Mouse (Mus musculus): ENCODE measurements at regions not wholly inside any gene's neighbourhood (a gene's known extent, or its start where the extent isn't known, plus 50 kb on each side); places are given as distances from the start of the nearest gene placed in this dataset.

DNA sequence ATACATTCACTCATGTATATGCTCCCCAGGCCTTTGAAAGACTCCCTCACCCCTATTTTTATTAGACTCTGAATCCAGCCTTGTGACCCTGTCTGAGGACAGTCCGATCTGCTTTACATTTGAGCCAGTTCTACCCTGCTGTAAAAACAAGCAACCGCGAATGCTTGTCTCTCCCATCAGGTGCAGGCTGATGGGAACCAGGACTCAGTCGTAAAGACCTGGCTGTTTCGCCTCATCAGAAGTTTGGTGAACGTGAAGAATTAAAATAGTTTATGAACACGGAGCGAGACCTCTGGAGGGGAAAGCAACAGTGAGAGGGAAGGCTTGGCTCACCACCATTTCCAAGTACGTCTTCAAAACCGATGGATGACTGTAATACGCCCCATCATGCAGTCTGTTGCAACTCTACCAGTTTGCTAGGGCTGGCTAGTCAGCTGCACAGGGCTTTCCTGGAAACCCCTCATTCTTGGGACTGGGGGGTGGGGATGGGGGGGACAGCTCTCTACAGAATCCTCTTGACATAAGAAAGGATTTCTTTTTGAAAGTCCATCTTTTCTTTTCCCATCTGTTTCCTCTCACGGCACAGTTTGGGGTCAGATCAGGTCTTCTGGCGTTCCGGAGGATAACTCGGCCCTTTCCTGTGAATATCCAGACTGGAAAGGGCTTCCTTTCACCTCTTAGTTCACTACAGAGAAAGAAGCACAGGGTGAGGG, 366.8 kb upstream of the Jarid2 start:
- in situ Hi-C loops (cut with MboI; ENCODE audit: unreplicated experiment in 2 of 2) = no loop called here

DNA sequence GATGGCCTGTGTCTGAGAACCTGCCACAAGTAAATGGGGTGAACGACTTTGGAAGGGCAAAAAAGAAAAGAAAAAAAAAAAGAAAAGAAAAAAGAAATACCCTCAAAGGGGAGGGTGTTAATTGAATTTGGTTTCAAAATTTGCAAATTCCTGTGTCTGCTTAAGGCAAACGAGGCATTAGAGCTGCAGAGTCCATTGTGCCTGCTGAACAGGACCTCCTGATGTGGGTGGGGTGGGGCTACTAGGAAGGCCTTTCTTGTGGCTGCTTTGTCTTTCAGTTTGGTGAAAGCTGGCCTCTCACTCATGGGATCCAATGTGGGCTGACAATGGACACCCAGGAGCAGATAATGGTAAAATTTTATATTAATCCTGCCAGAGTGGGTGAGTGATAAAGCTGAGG, 366.3 kb upstream of the Jarid2 start:
- in situ Hi-C loops (cut with MboI; ENCODE audit: unreplicated experiment in 2 of 2) = no loop called here

DNA sequence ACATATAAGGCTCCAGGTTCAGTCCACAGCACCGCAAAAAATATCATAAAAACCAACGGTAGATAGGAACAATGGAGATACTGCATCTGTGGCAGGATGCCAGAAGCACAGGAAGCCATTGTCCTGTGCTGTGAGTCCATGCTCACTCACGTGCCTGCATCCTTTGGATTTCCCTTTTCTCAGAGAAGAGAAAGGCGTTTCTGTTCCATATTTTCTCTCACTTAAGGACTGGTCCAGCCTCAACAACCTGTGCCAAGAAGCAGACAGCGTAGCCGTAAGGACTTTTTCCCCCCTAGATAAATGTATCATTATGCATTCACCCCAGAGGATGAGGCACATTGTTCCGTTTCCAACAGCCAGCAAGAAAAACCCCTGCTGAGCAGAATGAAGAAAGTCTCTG, 360.0 kb upstream of the Jarid2 start:
- in situ Hi-C loops (cut with MboI; ENCODE audit: unreplicated experiment in 2 of 2) = no loop called here

DNA sequence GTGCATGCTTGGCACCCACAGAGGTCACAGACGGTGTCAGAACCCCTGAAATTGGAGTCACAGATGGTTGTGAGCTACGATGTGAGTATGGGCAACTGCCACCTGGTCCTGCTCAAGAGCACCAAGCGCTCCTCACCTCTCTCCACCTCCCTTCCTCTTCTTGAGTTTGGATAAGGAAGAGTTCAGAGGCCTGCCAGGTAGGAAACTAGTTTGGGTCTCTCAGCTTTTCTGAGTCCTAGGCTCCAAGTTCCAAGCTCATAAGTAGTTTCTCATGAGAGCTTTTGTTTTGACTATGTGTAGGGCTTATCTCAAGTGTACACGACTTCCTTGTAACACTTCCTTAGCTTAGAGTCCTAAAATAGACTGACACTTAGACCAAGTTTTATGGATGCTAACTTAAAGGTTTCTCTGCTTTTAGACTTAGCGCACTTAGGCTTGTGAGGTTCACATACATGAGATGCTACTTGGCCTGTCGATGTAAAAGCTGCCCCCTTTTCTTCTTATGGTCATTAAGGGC, 356.9 kb upstream of the Jarid2 start:
- in situ Hi-C loops (cut with MboI; ENCODE audit: unreplicated experiment in 2 of 2) = no loop called here

DNA sequence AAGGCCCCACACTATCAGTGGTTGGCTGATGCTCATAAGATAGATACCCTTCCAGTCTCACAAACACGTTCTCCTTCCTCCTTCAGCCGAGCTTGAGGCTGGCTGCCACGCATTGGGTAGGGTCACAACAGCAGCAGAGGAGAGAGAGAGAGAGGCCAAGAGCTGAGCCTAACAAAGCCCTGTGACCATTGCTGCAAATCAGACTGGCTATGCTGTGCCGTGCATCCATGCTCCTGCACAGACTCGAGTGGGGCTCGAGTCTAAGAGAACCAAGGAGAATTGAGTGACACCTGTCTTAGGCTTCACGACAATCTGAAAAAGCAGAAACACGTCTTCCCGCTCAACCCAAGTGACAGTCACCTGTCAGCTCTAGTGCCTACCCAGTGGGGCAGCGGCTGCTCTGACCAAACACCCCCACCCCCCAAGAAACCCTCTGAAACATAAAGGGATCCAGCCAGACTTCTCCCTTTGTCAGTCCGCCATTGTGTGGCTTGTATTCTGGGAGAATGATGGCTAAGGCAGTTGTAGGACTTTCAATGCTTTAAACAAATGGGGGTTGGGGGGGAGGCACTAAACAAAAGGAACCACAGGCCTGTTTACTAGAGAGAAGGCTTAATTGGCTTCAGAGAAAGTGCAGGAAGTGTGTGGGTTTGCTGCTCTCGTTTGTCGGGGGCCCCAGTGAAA, 353.7 kb upstream of the Jarid2 start:
- in situ Hi-C loops (cut with MboI; ENCODE audit: unreplicated experiment in 2 of 2) = no loop called here

- in situ Hi-C loops (cut with MboI; ENCODE audit: unreplicated experiment in 2 of 2) = no loop called here
Observed at GRCm38 (mm10) chr13:44376160-44376488, 353.1 kb upstream of the Jarid2 start.

DNA sequence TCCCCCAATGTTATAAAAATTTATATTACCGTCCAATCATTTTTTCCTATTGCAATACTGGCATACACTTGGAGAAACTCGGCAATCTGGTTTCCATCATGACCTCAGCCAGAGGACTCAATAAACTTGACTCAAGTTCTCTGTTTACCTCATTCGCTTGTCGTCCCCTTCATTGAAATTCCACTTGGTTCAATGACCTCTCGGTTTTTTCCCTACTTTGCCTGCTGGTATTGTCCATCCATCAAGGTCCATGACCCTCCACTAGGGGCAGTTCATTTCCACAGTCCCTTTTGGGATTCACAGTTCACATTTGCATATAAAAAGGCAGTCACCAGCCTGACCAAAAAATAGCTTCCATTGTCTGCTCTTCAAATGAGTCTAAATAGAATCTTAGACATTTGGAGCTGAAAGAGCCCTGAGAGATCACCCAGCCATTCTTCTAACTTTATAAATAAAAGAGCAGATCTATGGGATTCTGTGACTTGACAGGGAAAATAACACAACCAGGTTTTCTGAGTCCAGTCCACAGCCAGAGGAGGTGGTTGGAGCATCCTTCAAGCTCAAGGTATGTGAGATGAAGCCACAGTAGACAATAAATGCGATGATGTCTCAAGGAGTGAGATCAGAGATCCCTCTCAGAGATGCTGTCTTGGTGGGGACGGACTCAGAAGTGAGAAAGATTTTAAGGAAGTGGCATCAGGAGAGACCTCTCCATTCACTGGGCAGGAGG, 347.4 kb upstream of the Jarid2 start:
- in situ Hi-C loops (cut with MboI; ENCODE audit: unreplicated experiment in 2 of 2) = no loop called here

DNA sequence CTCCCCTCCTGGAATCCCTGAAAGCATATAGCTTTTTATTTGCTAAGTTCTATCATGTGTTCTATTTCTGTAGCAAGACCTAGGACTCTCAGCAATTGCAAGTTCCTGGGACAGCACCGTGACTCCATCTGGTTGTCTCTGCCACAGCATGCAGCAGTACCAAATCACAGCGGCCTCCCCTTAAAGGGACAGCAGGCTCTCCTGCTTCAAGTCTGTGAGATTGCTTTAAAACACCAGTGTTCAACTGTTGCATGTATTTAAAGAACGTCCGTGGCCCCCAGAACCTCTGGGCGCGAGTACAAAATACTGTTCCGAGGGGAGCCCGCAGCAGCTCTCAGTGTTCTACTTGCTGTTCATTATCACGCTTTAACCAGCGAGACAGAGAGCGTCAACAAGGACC, 346.0 kb upstream of the Jarid2 start:
- in situ Hi-C loops (cut with MboI; ENCODE audit: unreplicated experiment in 2 of 2) = no loop called here

GRCm38 (mm10) chr13:44386767-44387166, 342.5 kb upstream of the Jarid2 start:
- in situ Hi-C loops (cut with MboI; ENCODE audit: unreplicated experiment in 2 of 2) = no loop called here

- in situ Hi-C loops (cut with MboI; ENCODE audit: unreplicated experiment in 2 of 2) = no loop called here
Observed at GRCm38 (mm10) chr13:44389696-44390095, 339.6 kb upstream of the Jarid2 start.

GRCm38 (mm10) chr13:44390666-44391390, 338.4 kb upstream of the Jarid2 start:
- in situ Hi-C loops (cut with MboI; ENCODE audit: unreplicated experiment in 2 of 2) = no loop called here

- in situ Hi-C loops (cut with MboI; ENCODE audit: unreplicated experiment in 2 of 2) = no loop called here
Observed at GRCm38 (mm10) chr13:44394016-44394415, 335.3 kb upstream of the Jarid2 start.

DNA sequence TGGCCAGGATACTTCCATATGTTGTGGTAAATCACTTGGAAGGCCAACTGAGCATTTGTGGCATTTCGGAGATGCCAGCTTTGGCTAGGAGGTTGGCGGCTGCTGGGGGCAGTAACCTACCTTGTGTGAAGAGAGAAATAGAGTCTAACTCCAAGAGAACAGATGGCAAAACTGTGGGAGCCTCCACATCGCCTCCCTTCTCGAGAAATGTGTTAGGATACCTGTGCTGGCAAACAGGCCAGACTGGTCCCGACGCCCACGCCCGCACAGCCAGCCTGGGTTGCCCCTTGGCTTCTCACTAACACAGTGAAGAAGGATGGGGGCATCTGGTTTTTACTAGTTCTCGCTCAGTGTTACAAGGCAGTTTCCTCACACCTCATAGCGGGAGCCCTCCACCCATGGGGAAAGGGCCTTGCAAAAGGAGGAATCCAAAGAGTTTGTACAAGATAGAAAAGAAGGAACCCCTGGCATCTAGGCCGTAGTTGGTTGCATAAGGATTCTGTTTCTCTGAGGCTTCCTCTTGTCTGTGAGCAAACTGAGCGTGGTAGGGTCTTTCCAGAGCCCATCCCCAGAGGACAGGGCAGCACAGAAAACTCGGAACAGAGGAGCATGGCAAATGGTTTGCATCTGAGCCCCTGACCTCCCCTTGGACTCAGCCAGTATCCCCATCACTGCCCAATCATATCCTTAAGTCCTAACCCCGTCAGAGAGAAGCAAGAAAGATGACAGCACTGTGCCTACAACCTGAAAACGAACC, 330.5 kb upstream of the Jarid2 start:
- in situ Hi-C loops (cut with MboI; ENCODE audit: unreplicated experiment in 2 of 2) = no loop called here

DNA sequence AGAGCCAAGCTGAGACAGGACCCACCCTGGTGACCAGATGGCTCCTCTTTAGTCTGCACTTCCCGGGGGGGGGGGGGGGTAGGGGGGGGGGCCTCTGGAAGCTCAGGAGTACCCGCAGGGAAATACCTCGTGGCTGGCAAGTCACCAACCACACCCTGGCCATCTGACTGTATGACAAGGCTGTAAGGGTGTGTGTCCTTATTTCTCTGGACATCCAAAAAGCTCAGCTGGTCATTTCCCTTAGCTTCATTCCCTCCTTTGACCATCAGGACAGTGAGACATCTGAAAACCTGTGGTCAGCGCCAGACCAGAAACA, 329.9 kb upstream of the Jarid2 start:
- in situ Hi-C loops (cut with MboI; ENCODE audit: unreplicated experiment in 2 of 2) = no loop called here

DNA sequence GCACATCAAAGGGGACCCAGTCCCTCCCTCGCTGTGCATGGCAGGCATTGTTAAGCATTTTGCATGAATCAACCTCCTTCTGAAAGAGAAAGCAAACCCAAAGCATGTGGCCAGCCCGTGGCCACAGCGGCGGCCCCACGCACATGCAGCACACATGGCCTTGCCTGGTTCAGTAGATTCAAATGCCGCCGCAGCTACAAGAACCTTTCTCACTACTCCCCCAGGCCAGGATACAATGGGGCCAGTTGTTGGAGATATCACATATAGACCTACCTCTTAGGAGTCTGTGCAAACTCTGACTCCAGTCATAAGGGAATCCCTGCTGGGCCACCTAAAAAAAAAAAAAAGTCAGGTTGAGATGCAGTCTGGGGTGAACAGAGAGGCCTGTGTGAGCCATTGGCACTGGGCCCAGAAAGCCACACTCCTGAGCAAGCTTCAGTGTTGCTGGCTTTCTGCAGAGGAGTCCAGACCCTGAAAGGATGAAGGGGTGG, 329.4 kb upstream of the Jarid2 start:
- in situ Hi-C loops (cut with MboI; ENCODE audit: unreplicated experiment in 2 of 2) = no loop called here

GRCm38 (mm10) chr13:44404010-44404575, 325.2 kb upstream of the Jarid2 start:
- in situ Hi-C loops (cut with MboI; ENCODE audit: unreplicated experiment in 2 of 2) = no loop called here

DNA sequence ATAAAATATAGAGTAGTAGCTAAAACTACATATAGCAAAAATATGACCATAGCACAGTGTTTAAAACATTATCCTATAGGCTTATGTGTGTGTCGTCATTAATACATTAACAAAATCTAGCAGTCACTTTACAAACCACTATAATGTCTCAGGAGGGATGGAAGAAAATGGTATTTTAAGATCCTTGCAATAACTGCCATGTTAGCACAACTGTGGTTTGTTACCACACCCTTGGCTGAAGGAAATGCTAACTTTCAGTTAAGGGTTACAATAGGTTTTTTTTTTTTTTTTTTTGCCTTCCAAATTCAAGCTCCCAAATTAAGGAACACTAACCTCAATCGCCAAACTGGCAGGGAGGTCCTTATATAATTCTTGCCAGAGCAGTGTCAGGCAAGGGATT, 322.0 kb upstream of the Jarid2 start:
- in situ Hi-C loops (cut with MboI; ENCODE audit: unreplicated experiment in 2 of 2) = no loop called here

GRCm38 (mm10) chr13:44408619-44408959, 320.7 kb upstream of the Jarid2 start:
- in situ Hi-C loops (cut with MboI; ENCODE audit: unreplicated experiment in 2 of 2) = no loop called here

DNA sequence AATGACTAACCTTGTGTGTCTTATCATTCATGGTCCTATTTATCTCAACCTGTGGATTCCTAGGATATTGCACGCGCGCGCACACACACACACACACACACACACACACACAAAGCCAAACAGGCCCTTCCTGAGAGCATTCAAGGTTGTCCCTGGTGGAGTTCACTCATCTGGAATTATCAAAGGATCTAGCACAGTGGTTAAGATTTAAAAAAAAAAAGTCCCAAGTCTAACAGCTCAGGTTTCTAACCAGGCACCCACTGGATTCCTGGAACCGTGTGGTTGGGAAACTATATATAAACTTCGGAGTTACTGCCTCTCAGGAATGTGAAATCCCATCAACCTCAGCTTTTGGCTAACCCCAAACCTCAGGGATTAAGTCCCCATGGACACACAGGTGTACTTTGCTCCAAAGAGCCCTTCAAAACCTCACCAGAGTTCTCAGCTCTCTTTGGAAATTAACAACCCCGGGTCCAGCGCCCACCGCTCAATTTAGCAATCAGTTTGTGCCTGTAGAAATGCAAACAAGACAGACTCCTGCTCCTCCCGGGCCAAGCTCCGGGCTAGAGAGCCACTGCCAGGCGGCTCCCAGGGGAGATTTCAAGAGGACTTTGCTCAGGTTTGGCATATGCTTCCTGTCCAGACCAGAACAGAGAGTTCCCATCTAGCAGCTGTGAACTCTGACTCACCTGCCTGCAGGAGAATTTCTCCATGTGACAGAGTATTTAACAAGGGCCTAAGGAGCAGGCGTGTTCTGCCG, 320.1 kb upstream of the Jarid2 start:
- in situ Hi-C loops (cut with MboI; ENCODE audit: unreplicated experiment in 2 of 2) = no loop called here

GRCm38 (mm10) chr13:44409720-44410047, 319.6 kb upstream of the Jarid2 start:
- in situ Hi-C loops (cut with MboI; ENCODE audit: unreplicated experiment in 2 of 2) = no loop called here
